Mouse (Mus musculus) forebrain, embryonic 16.5 days (tissue): ENCODE measurements around the gene Ifna12. TPM values are rescaled to one million over a fixed set of nuclear protein-coding genes. Genes with fewer than 3 reads are reported as not detected.
"Not testable (repeated sequence)": the region's sequence is repeated elsewhere in the genome, so short reads cannot be mapped to it uniquely, and the experiment has no call there.

Experiments
- ATAC-seq: fragments of 200-750 bp; cut with Nextera tagmentation; 2 replicates; pipeline ENCODE4 v1.8.0; 2017; ENCODE audit warnings: mild to moderate bottlenecking, moderate library complexity
- H3K27ac ChIP-seq: fragments of 300-500 bp; sonication (generic); 2 replicates; pipeline ENCODE4 v1.5.1; 2014; ENCODE audit warnings: low read length, control low read depth
- H3K27me3 ChIP-seq: fragments of 300-500 bp; sonication (generic); replicated peaks from 2 replicates; pipeline ENCODE4 v1.6.1; 2014; ENCODE audit warnings: low read length; ENCODE audit not compliant: control insufficient read depth, insufficient read depth
- H3K36me3 ChIP-seq: fragments of 300-500 bp; sonication (generic); 2 replicates; pipeline ENCODE4 v1.6.1; 2014; ENCODE audit not compliant: control insufficient read depth, insufficient read depth
- H3K4me1 ChIP-seq: fragments of 300-500 bp; sonication (generic); replicated peaks from 2 replicates; pipeline ENCODE4 v1.6.1; 2014; ENCODE audit warnings: low read length; ENCODE audit not compliant: control insufficient read depth, insufficient read depth
- H3K4me2 ChIP-seq: fragments of 300-500 bp; sonication (generic); 2 replicates; pipeline ENCODE4 v1.6.1; 2014; ENCODE audit warnings: mild to moderate bottlenecking, low read length, control low read depth
- H3K4me3 ChIP-seq: fragments of 300-500 bp; sonication (generic); replicated peaks from 2 replicates; pipeline ENCODE4 v1.5.1; 2014; ENCODE audit warnings: mild to moderate bottlenecking, low read length, control low read depth
- H3K9ac ChIP-seq: fragments of 300-500 bp; sonication (generic); replicated peaks from 2 replicates; pipeline ENCODE4 v1.6.1; 2014; ENCODE audit warnings: low read depth, low read length, control low read depth
- H3K9me3 ChIP-seq: fragments of 300-500 bp; sonication (generic); 2 replicates; pipeline ENCODE4 v1.6.1; 2016; ENCODE audit warnings: low read length; ENCODE audit not compliant: control insufficient read depth
- polyA plus RNA-seq: library from polyadenylated mRNA; unstranded; fragments of >200 nt; fragmentation: Nextera tagmentation; extraction: Ambion mirVana; gene quantifications from 2 replicates; pipeline ENCODE4 v1.2.1, GENCODE M21; 2015

Gene Ifna12
- polyA plus RNA-seq, 1 experiment from 2014 or later = not detected

DNA sequence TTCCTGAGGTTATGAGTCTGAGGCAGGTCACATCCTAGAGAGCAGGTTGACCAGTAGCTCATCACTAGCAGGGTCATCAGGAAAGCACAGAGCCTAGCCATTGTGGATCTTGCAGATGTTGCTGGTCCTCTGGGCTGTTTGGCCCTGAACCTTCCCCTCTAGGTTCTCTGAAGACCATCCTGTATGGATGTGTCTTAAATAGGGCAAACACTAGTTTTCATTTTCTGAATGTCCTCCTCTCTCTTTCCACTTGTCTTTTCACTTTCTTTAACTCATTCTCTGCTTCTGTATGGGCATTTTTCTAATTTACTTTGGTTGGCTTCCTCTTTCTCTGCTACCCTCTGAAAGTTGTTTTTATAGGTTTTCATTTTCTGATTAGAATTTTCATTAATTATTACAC is 45.0 kb downstream of the Ifna12 start, which contains the start of gene Ifna15:
Gene Ifna15, minus strand, starts transcription at position 101 of the 400 bp plus-strand sequence.
- not testable (repeated sequence) for H3K9me3 ChIP-seq, H3K4me2 ChIP-seq, H3K27me3 ChIP-seq, H3K36me3 ChIP-seq, ATAC-seq, H3K27ac ChIP-seq, H3K4me1 ChIP-seq, H3K9ac ChIP-seq, H3K4me3 ChIP-seq

Other genes with a start within 250 kb of the Ifna12 start
- 2.8 and 3.9 TPM in 2 replicates for gene Hacd4, start 164.4 kb downstream of the Ifna12 start, polyA plus RNA-seq
- gene Ifnb1, start 80.6 kb downstream of the Ifna12 start, polyA plus RNA-seq = not detected in 2 replicates
- gene Ifna15, start 45.1 kb downstream of the Ifna12 start, polyA plus RNA-seq = not detected in 2 replicates
- not detected in 2 replicates for gene Ifna14, start 31.6 kb downstream of the Ifna12 start, polyA plus RNA-seq
- not detected in 2 replicates for gene Ifna9, start 11.0 kb downstream of the Ifna12 start, polyA plus RNA-seq
- gene C87499, start 31.0 kb upstream of the Ifna12 start, polyA plus RNA-seq = not detected in 2 replicates
- gene Ifna13, start 41.1 kb upstream of the Ifna12 start, polyA plus RNA-seq = not detected in 2 replicates
- not detected in 2 replicates for gene Ifna16, start 73.5 kb upstream of the Ifna12 start, polyA plus RNA-seq
- gene Ifna2, start 80.5 kb upstream of the Ifna12 start, polyA plus RNA-seq = not detected in 2 replicates
- not detected in 2 replicates for gene Ifnab, start 88.0 kb upstream of the Ifna12 start, polyA plus RNA-seq
- gene Gm26566, start 118.4 kb upstream of the Ifna12 start, polyA plus RNA-seq = 1.2 and 1.4 TPM in 2 replicates
- 122 and 135 TPM in 2 replicates for gene Klhl9, start 119.1 kb upstream of the Ifna12 start, polyA plus RNA-seq
- gene Gm13271, start 151.5 kb upstream of the Ifna12 start, polyA plus RNA-seq = not detected in 2 replicates
- gene Gm13283, start 156.7 kb upstream of the Ifna12 start, polyA plus RNA-seq = 0.16 TPM in 1 of 2 replicates, not detected in the other
- gene Gm13290, start 170.5 kb upstream of the Ifna12 start, polyA plus RNA-seq = 0.46 TPM in 1 of 2 replicates, not detected in the other
- gene Gm13289, start 173.5 kb upstream of the Ifna12 start, polyA plus RNA-seq = not detected in 2 replicates
- gene Gm13272, start 176.5 kb upstream of the Ifna12 start, polyA plus RNA-seq = not detected in 2 replicates
- gene Ifnz, start 178.8 kb upstream of the Ifna12 start, polyA plus RNA-seq = not detected in 2 replicates
- gene Gm13276, start 182.3 kb upstream of the Ifna12 start, polyA plus RNA-seq = not detected in 2 replicates
- gene Gm13277, start 185.3 kb upstream of the Ifna12 start, polyA plus RNA-seq = not detected in 2 replicates
- not detected in 2 replicates for gene Gm13278, start 188.2 kb upstream of the Ifna12 start, polyA plus RNA-seq
- gene Gm13275, start 191.1 kb upstream of the Ifna12 start, polyA plus RNA-seq = not detected in 2 replicates
- gene Gm13279, start 194.0 kb upstream of the Ifna12 start, polyA plus RNA-seq = not detected in 2 replicates
- gene Gm13285, start 196.3 kb upstream of the Ifna12 start, polyA plus RNA-seq = not detected in 2 replicates
- gene Gm13287, start 199.9 kb upstream of the Ifna12 start, polyA plus RNA-seq = not detected in 2 replicates
- gene Gm13288, start 202.2 kb upstream of the Ifna12 start, polyA plus RNA-seq = not detected in 2 replicates
- not detected in 2 replicates for gene Ifna7, start 212.9 kb upstream of the Ifna12 start, polyA plus RNA-seq
- gene Ifna11, start 216.6 kb upstream of the Ifna12 start, polyA plus RNA-seq = not detected in 2 replicates
- gene Ifna6, start 224.0 kb upstream of the Ifna12 start, polyA plus RNA-seq = not detected in 2 replicates
- gene Ifna5, start 232.1 kb upstream of the Ifna12 start, polyA plus RNA-seq = not detected in 2 replicates
- not detected in 2 replicates for gene Ifna4, start 238.5 kb upstream of the Ifna12 start, polyA plus RNA-seq
- gene Ifna1, start 246.7 kb upstream of the Ifna12 start, polyA plus RNA-seq = not detected in 2 replicates